ENCODE assay signal across 8 mouse cellular contexts in the genomic region with DNA sequence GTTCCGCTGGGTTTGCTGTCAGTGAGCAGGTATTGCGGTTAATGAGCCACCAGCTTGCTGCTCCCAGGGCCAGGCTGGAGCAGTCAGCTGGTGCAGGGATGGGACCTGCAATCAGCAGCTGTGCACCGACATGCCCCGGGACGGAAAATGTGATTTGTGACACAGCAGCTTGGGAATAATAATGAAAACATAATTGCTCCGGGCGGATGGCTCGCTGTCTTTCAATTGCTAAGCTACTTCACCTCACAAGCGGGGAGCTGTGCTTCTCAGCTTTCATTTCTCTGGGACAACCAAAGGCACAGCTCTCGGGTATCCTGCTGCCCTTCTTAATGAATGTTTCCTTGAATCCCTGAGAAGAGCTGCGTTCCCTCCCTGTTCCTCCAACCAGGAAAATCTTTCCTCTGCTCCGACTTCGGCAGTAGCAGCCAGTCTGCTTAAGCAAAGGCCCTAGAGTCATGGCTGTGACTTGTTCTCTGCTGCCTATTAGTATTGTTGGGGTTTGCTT.
DNase-seq lines count a peak whose midpoint lies in the region; ATAC-seq and TF ChIP-seq lines count a peak whose summit lies in the region.

No protein-coding gene starts in this region.

- WGBS in forebrain, postnatal 0 days: 9% methylated on average over 13 of the region's 13 CpGs
- 10% methylated on average over 13 of the region's 13 CpGs for WGBS in hindbrain, embryonic 15.5 days

- H3K9ac ChIP-seq in forebrain, postnatal 0 days: peak overlapping the region; percentile 56
- peak overlapping the region; percentile 48 for H3K9ac ChIP-seq in hindbrain, embryonic 15.5 days

- ATAC-seq in forebrain, postnatal 0 days: peak; percentile 79
- peak; percentile 80 for ATAC-seq in hindbrain, embryonic 15.5 days (ENCODE audit: low FRiP score, low read depth)
- ATAC-seq in erythroid progenitor cell, adult 5-6 weeks (replicated peaks; ENCODE audit: low FRiP score, poor library complexity, severe bottlenecking): no peak

- no peaks in the 10 kb centered on the region; the same call in 1 of the 2 replicates for H3K4me1 ChIP-seq in brown adipose tissue, adult 24 weeks (ENCODE audit: control insufficient read depth, insufficient read depth, insufficient read length, low read length)
- H3K4me1 ChIP-seq in forebrain, postnatal 0 days (ENCODE audit: insufficient read depth): no peaks in the 10 kb centered on the region; the same call in 1 of the 2 replicates
- peaks cover 6% of the 10 kb centered on the region for H3K4me1 ChIP-seq in hindbrain, embryonic 15.5 days (replicated peaks)

- no peak for TF ChIP-seq CTCF in forebrain, postnatal 0 days (IDR thresholded peaks at IDR 0.05; ENCODE audit: low read depth)

- no peaks in the 10 kb centered on the region for H3K9me3 ChIP-seq in forebrain, postnatal 0 days (ENCODE audit: low read length)
- no peaks in the 10 kb centered on the region for H3K9me3 ChIP-seq in hindbrain, embryonic 15.5 days

- H3K4me2 ChIP-seq in forebrain, postnatal 0 days (ENCODE audit: low read depth): peak overlapping the region; percentile 75
- H3K4me2 ChIP-seq in hindbrain, embryonic 15.5 days: peak overlapping the region; percentile 76

- no peaks in the 10 kb centered on the region for H3K27me3 ChIP-seq in forebrain, postnatal 0 days (ENCODE audit: insufficient read depth, low read length)
- peaks cover 8% of the 10 kb centered on the region for H3K27me3 ChIP-seq in hindbrain, embryonic 15.5 days

- no peaks in the 10 kb centered on the region for H3K36me3 ChIP-seq in forebrain, postnatal 0 days (ENCODE audit: insufficient read depth)
- no peaks in the 10 kb centered on the region for H3K36me3 ChIP-seq in hindbrain, embryonic 15.5 days

- H3K4me3 ChIP-seq in brown adipose tissue, adult 24 weeks (ENCODE audit: insufficient read depth, low read depth, low read length): peak overlapping the region; percentile 68
- peak overlapping the region; percentile 40 for H3K4me3 ChIP-seq in forebrain, postnatal 0 days (ENCODE audit: low read depth, low read length)
- peak overlapping the region; percentile 38 for H3K4me3 ChIP-seq in hindbrain, embryonic 15.5 days

- H3K27ac ChIP-seq in brown adipose tissue, adult 24 weeks (replicated peaks; ENCODE audit: low read depth, low read length): no peak overlapping the region; the same call in 1 of the 2 replicates
- H3K27ac ChIP-seq in forebrain, postnatal 0 days (ENCODE audit: low read depth, low read length): peak overlapping the region; percentile 75
- H3K27ac ChIP-seq in hindbrain, embryonic 15.5 days (replicated peaks): peak overlapping the region; percentile 80

- DNase-seq in Muller cell, postnatal 12 days (ENCODE audit: inconsistent ontology term): peak; percentile 63
- peak; percentile 70 for DNase-seq in forebrain, postnatal 0 days
- peak; percentile 38 to 41 for DNase-seq in layer of hippocampus, postnatal 36 days
- DNase-seq in lung, postnatal 25 days (ENCODE audit: low spot score): peak; percentile 2
- DNase-seq in right cerebral cortex, postnatal 4 days: peak; percentile 47

Comparison
In these comparisons a context has a peak if more than half of its experiments do, and no peak if none do; other contexts are left out.
1. DNase-seq: peak in every context shown above with its lines; median percentile 70 in forebrain, postnatal 0 days; 63 in Muller cell, postnatal 12 days; 47 in right cerebral cortex, postnatal 4 days; 40 in layer of hippocampus, postnatal 36 days; 2 in lung, postnatal 25 days.